Mouse (Mus musculus): ENCODE measurements around the gene Foxn3.

Foxn3 gene

GRCm38 (mm10) chr12:99162639-99163341, 400.6 kb downstream of the Foxn3 start:
- no peak for DNase-seq (ENCODE audit: low spot score)

- no peak for DNase-seq (ENCODE audit: low spot score)
Measured at GRCm38 (mm10) chr12:99162188-99162587, 401.2 kb downstream of the Foxn3 start.

DNA sequence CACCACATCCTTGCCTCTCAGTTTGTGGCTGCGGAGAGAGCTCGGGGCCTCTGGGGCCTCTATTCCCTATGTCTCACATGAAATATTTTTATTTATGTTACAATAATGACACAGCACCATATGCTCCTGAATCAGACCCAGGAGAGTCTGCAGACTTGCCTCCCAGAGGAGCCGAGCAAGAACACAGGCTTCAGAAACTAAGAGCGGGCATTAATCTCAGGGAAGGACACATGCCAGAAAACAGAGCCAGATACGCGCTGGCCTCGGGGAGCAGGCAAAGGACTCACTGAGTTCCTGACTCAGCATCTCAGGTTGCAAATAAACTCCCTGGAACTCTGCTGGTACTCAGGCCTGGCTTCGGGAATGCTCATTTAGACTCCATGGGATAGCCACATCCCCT, 403.3 kb downstream of the Foxn3 start:
- DNase-seq (ENCODE audit: low spot score): no peak

DNA sequence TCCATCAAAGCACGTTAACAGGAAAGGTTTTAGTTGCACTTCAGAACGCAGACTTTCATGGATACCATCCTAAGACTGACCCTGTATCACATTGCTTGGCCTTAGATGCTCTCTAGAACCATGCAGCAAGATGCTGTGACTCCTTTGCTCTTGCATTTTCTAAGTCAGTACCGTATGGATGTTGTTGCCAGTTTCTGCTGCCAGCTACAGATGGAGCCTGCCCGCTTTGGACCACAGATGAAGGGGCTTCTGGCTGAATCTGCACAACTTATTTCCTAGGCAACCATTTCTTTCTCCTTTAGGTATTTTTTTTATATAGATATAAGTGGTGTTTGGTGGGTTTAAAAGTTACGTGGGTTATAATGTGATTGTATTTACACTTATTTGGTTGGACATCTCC, 407.5 kb downstream of the Foxn3 start:
- DNase-seq (ENCODE audit: low spot score): no peak

DNA sequence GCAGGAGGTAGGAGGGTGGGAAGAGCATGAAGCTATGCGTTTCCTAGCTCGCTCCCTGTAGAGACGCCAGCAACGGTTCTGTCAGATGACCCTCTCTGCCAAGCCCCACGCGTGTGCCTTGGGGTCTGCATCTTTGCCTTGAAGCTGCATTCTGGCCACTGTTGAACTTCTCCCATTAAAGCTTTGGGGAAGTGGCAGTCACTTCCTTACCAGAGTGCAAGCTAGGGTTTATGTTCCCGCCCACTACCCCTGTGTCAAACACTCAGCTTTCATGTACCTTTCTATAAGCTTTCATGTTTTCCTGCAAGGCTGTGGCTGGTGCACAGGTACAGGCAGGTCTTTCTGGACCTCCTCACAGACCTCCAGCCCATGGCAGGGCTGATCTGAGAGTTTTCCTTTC, 409.2 kb downstream of the Foxn3 start:
- no peak for DNase-seq (ENCODE audit: low spot score)

DNA sequence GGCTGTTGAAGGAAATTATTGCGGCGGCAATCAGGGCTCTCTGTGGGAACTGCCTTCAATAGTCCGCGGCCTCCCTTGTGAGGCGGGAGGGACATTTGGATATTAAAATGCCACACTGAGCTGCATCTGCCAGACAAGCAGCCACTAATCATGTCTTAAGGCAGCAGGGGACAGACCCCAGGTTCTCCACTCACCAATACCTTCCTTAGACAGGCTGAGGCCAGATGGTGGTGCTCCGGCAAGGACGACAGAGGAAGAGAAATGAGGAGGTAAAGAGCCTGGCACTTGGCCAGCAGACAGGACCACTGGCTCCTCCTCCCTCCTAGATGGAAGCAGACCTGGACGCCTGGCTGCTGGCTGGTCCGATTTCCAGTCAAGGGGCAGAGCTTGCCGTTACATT, 409.7 kb downstream of the Foxn3 start:
- DNase-seq (ENCODE audit: low spot score): no peak

DNA sequence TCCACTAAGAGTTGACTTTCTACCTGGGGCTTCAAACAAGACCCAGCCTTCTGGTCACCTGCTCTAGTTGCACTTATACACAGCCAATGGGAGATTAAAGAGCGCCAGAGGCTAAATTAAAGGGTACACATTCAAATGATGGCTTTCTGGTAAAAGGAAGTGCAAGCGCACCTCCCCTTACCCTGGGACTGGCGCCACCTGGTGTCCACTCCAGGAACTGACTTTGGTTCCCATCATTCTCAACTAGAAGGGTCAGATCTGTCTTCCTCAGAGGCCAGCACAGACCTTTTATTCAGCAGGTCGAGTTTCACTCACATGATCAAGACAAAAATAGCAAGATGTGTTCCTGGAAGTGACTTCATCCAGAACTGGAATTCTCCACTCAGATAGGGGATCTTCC, 413.3 kb downstream of the Foxn3 start:
- peak; percentile 57 for DNase-seq (ENCODE audit: low spot score)

DNA sequence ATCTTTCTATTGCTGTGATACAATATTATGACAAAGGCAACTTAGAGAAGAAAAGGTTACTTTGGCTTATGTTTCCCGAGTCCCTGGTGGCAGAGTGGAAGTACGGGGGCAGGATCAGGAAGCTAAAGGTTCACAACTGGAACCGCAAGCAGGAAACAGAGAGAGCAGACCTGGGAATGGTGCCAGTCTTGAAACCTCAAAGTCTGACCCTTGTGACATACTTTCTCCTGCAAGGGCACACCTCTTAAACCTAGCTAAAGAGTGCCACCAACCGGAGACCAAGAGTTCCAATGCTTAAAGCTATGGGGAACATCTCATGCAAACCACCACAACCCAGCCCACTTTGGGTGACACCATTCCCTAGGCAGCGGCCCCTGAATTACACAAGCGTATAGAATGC, 414.2 kb downstream of the Foxn3 start:
- no peak for DNase-seq (ENCODE audit: low spot score)

Measured in urinary bladder, postnatal 14 days (tissue).